Mouse (Mus musculus): ENCODE data around the gene Ptprd. TPM values are rescaled to one million over a fixed set of nuclear protein-coding genes. Genes with fewer than 3 reads are reported as not detected.
A peak's percentile ranks its signal among the peaks of the same experiment; 100 is the strongest.

Ptprd gene
- total and polyA plus RNA-seq, 3 experiments, result 0.30 to 0.66 TPM; not detected in 1

DNA sequence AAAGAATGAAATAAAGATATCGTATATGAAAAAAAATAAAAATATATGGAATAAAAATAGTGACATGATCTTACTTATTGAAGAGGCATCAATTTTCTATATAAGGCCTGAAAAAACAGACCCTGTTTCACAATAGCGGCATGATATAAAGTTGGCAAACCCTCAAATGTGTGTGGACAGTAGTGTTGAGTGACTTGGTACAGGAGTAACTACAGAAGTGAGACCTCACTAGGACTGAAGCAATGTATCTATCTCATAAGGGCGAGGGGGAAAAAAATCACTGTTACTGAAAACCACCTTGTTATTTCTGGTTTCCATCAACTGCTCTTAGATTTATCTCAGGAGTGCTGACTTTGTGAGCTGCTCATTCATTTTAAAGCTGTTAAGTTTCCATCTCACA is 2204.5 kb downstream of the Ptprd start:
- no peaks in the 10 kb centered on the region for H3K27me3 ChIP-seq (ENCODE audit: insufficient read depth, low read length)
- ATAC-seq (ENCODE audit: extremely low read depth, insufficient number of reproducible peaks, low FRiP score, poor library complexity, severe bottlenecking) (no peak), DNase-seq (ENCODE audit: low spot score) (no peak)
- H3K4me1 ChIP-seq (ENCODE audit: insufficient read depth, low read depth, low read length), result peaks cover 4% of the 10 kb centered on the region; the same call in 1 of the 2 replicates
- TF ChIP-seq GATA2 (IDR thresholded peaks at IDR 0.05; ENCODE audit: borderline replicate concordance, low read depth, low read length) (no peak), TAL1 (conservative IDR thresholded peaks at IDR 0.05; ENCODE audit: low read depth, low read length) (no peak), GATA1 (IDR thresholded peaks at IDR 0.05; ENCODE audit: borderline replicate concordance, low read length) (no peak), CTCF (IDR thresholded peaks at IDR 0.05; ENCODE audit: low read depth, low read length) (no peak)
- no peaks in the 10 kb centered on the region for H3K36me3 ChIP-seq (replicated peaks)
- H3K9me3 ChIP-seq (replicated peaks), result no peaks in the 10 kb centered on the region
- no peak overlapping the region for H3K4me3 ChIP-seq (ENCODE audit: low read depth, low read length)

GRCm38 (mm10) chr4:76006717-76007116 is 2205.0 kb downstream of the Ptprd start:
- Histone ChIP-seq H3K27me3 (ENCODE audit: insufficient read depth, low read length) (no peaks in the 10 kb centered on the region), H3K4me1 (ENCODE audit: insufficient read depth, low read depth, low read length) (peaks cover 4% of the 10 kb centered on the region; the same call in 1 of the 2 replicates), H3K36me3 (replicated peaks) (no peaks in the 10 kb centered on the region), H3K9me3 (replicated peaks) (no peaks in the 10 kb centered on the region), H3K4me3 (ENCODE audit: low read depth, low read length) (no peak overlapping the region)
- TF ChIP-seq GATA1 (IDR thresholded peaks at IDR 0.05; ENCODE audit: borderline replicate concordance, low read length) (no peak), POLR2AphosphoS5 (IDR thresholded peaks at IDR 0.05; ENCODE audit: insufficient replicate concordance, low read depth, low read length) (no peak)
- no peak for DNase-seq (ENCODE audit: low spot score)
- no peak for ATAC-seq (ENCODE audit: extremely low read depth, insufficient number of reproducible peaks, low FRiP score, poor library complexity, severe bottlenecking)

GRCm38 (mm10) chr4:76004161-76004560 is 2207.6 kb downstream of the Ptprd start:
- Histone ChIP-seq H3K4me3 (ENCODE audit: low read depth, low read length) (no peak overlapping the region), H3K27me3 (ENCODE audit: insufficient read depth, low read length) (no peaks in the 10 kb centered on the region), H3K4me1 (ENCODE audit: insufficient read depth, low read depth, low read length) (peaks cover 4% of the 10 kb centered on the region; the same call in 1 of the 2 replicates), H3K9me3 (replicated peaks) (no peaks in the 10 kb centered on the region), H3K36me3 (replicated peaks) (no peaks in the 10 kb centered on the region)
- DNase-seq (ENCODE audit: low spot score) (no peak), ATAC-seq (ENCODE audit: extremely low read depth, insufficient number of reproducible peaks, low FRiP score, poor library complexity, severe bottlenecking) (no peak)
- TF ChIP-seq POLR2AphosphoS5 (IDR thresholded peaks at IDR 0.05; ENCODE audit: insufficient replicate concordance, low read depth, low read length) (no peak), CTCF (IDR thresholded peaks at IDR 0.05; ENCODE audit: low read depth, low read length) (no peak), GATA1 (IDR thresholded peaks at IDR 0.05; ENCODE audit: borderline replicate concordance, low read length) (no peak), TAL1 (conservative IDR thresholded peaks at IDR 0.05; ENCODE audit: low read depth, low read length) (no peak), GATA2 (IDR thresholded peaks at IDR 0.05; ENCODE audit: borderline replicate concordance, low read depth, low read length) (no peak)

DNA sequence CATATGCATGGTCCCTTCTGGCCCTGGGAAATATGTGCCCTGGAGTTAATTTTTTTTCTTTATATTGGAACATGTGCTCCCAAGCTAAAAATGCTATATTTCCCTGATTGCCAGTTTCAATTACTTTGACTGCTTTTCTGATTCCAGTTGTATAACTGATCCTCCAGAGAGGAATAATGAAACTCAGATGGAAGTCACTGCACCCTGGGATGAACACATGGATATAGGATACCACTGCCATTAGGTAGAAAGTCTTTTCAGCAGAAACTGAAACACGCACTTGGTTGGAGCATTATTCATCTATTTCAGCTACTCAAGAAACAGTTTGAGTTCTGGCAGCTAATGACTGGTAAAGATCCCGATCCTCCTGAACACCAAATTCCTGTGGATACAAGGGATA is 2211.5 kb downstream of the Ptprd start:
- Histone ChIP-seq H3K4me1 (ENCODE audit: insufficient read depth, low read depth, low read length) (peaks cover 15% of the 10 kb centered on the region), H3K4me3 (ENCODE audit: low read depth, low read length) (no peak overlapping the region), H3K27me3 (ENCODE audit: insufficient read depth, low read length) (no peaks in the 10 kb centered on the region), H3K9me3 (replicated peaks) (no peaks in the 10 kb centered on the region), H3K36me3 (replicated peaks) (no peaks in the 10 kb centered on the region)
- ATAC-seq (ENCODE audit: extremely low read depth, insufficient number of reproducible peaks, low FRiP score, poor library complexity, severe bottlenecking) (no peak), DNase-seq (ENCODE audit: low spot score) (no peak)
- TF ChIP-seq TAL1 (conservative IDR thresholded peaks at IDR 0.05; ENCODE audit: low read depth, low read length), result no peak
- TF ChIP-seq POLR2AphosphoS5 (IDR thresholded peaks at IDR 0.05; ENCODE audit: insufficient replicate concordance, low read depth, low read length), result no peak
- TF ChIP-seq GATA1 (IDR thresholded peaks at IDR 0.05; ENCODE audit: borderline replicate concordance, low read length), result no peak
- no peak for TF ChIP-seq CTCF (IDR thresholded peaks at IDR 0.05; ENCODE audit: low read depth, low read length)
- no peak for TF ChIP-seq GATA2 (IDR thresholded peaks at IDR 0.05; ENCODE audit: borderline replicate concordance, low read depth, low read length)

- H3K27me3 ChIP-seq (ENCODE audit: insufficient read depth, low read length), result no peaks in the 10 kb centered on the region
- TF ChIP-seq GATA2 (IDR thresholded peaks at IDR 0.05; ENCODE audit: borderline replicate concordance, low read depth, low read length) (no peak), TAL1 (conservative IDR thresholded peaks at IDR 0.05; ENCODE audit: low read depth, low read length) (no peak), CTCF (IDR thresholded peaks at IDR 0.05; ENCODE audit: low read depth, low read length) (no peak), GATA1 (IDR thresholded peaks at IDR 0.05; ENCODE audit: borderline replicate concordance, low read length) (no peak), POLR2AphosphoS5 (IDR thresholded peaks at IDR 0.05; ENCODE audit: insufficient replicate concordance, low read depth, low read length) (no peak)
- H3K9me3 ChIP-seq (replicated peaks), result no peaks in the 10 kb centered on the region
- DNase-seq (ENCODE audit: low spot score), result no peak
- ATAC-seq (ENCODE audit: extremely low read depth, insufficient number of reproducible peaks, low FRiP score, poor library complexity, severe bottlenecking), result peak; percentile 55
- H3K4me1 ChIP-seq (ENCODE audit: insufficient read depth, low read depth, low read length), result peaks cover 39% of the 10 kb centered on the region
- no peak overlapping the region for H3K4me3 ChIP-seq (ENCODE audit: low read depth, low read length)
- no peaks in the 10 kb centered on the region for H3K36me3 ChIP-seq (replicated peaks)
Observed at GRCm38 (mm10) chr4:75995841-75996240, 2215.9 kb downstream of the Ptprd start.

DNA sequence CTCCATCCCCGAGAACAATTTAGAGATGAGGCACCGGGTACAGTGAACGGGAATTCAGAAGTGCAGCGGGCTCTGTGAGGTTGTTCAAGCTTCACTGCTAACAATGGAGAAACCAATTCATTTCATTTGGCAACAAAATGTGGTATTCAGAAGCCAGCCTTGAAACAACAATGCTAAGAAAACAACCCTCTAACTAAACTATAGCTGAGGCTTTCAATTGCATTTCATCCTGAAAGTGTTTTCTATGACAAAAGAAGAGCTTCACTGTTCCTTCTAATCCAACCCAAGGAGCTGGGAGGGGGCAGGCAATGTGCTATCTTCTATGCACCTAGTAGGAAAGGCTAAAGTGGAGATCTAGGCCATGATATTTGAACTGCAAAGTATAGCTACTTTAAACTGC is 2217.2 kb downstream of the Ptprd start:
- Histone ChIP-seq H3K4me1 (ENCODE audit: insufficient read depth, low read depth, low read length) (peaks cover 39% of the 10 kb centered on the region), H3K27me3 (ENCODE audit: insufficient read depth, low read length) (no peaks in the 10 kb centered on the region), H3K4me3 (ENCODE audit: low read depth, low read length) (no peak overlapping the region), H3K9me3 (replicated peaks) (no peaks in the 10 kb centered on the region), H3K36me3 (replicated peaks) (no peaks in the 10 kb centered on the region)
- DNase-seq (ENCODE audit: low spot score), result no peak
- TF ChIP-seq GATA1 (IDR thresholded peaks at IDR 0.05; ENCODE audit: borderline replicate concordance, low read length) (no peak), POLR2AphosphoS5 (IDR thresholded peaks at IDR 0.05; ENCODE audit: insufficient replicate concordance, low read depth, low read length) (no peak)
- ATAC-seq (ENCODE audit: extremely low read depth, insufficient number of reproducible peaks, low FRiP score, poor library complexity, severe bottlenecking), result no peak

GRCm38 (mm10) chr4:75993092-75993491 is 2218.7 kb downstream of the Ptprd start:
- H3K9me3 ChIP-seq (replicated peaks), result no peaks in the 10 kb centered on the region
- ATAC-seq (ENCODE audit: extremely low read depth, insufficient number of reproducible peaks, low FRiP score, poor library complexity, severe bottlenecking) (no peak), DNase-seq (ENCODE audit: low spot score) (no peak)
- TF ChIP-seq POLR2AphosphoS5 (IDR thresholded peaks at IDR 0.05; ENCODE audit: insufficient replicate concordance, low read depth, low read length) (no peak), GATA2 (IDR thresholded peaks at IDR 0.05; ENCODE audit: borderline replicate concordance, low read depth, low read length) (no peak), CTCF (IDR thresholded peaks at IDR 0.05; ENCODE audit: low read depth, low read length) (no peak), TAL1 (conservative IDR thresholded peaks at IDR 0.05; ENCODE audit: low read depth, low read length) (no peak)
- H3K4me1 ChIP-seq (ENCODE audit: insufficient read depth, low read depth, low read length), result peaks cover 39% of the 10 kb centered on the region
- H3K36me3 ChIP-seq (replicated peaks), result no peaks in the 10 kb centered on the region
- H3K4me3 ChIP-seq (ENCODE audit: low read depth, low read length), result no peak overlapping the region
- no peaks in the 10 kb centered on the region for H3K27me3 ChIP-seq (ENCODE audit: insufficient read depth, low read length)

All from G1E (cell line).